Mouse (Mus musculus) WW6 (cell line): Measurements from ENCODE around the gene Mybbp1a.
A peak's percentile ranks its signal among the peaks of the same experiment; 100 is the strongest.
"Not testable (repeated sequence)": the region's sequence is repeated elsewhere in the genome, so short reads cannot be mapped to it uniquely, and the experiment has no call there.

Experiments used
- DNase-seq: peaks from one replicate; pipeline ENCODE4 v3.0.0-alpha.2; 2013; ENCODE audit warnings: low read depth, low spot score

Gene Mybbp1a

DNA sequence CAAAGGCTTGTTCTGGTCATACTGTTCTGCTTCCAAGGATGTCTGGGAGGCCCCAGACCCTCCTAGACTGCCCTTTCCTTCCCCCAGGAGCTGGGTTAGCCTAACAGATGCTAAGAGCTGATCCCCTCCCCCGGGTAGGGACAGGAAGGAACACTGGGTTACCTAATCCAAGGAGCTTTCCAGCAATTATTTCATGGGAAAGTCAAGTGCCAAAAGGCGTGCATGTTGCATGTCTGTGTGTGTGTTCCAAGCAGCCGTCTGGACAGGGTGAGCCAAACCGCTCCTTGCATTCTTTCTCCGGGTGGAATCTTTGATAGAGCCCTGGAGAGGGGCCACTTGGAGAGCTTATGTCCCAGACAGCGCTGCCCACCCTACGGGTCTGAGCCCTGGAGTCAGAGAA lies 28.1 kb upstream of the Mybbp1a start:
- DNase-seq = no peak

DNA sequence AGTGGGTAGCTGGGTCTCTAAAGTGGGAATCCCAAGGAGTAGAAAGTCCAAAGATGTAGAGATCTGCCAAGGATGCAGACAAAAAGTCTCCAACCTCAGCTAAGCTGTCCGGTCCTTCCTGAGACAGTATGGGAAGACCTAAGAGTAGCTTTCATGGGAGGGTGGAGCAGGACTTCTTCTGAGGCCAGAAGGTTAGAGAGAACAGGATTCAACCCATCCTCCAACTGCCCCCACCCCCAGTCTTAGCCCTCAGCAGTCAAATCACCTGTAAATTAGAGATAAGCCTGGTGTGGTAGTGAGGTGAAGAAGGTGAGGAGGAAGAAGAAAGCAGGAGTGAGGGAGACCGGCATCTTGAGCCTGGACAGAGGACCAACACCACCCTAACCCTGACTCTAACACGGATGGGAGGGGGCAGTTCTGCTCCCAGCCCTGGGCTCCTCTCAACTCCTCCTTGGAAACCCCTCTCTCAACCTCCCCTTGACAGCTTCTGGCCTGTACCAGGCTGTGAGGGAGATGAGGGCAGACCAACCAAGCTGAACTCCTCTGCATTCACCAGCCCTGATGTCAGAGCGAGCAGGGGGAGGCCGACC lies 27.5 kb upstream of the Mybbp1a start:
- no peak for DNase-seq

DNA sequence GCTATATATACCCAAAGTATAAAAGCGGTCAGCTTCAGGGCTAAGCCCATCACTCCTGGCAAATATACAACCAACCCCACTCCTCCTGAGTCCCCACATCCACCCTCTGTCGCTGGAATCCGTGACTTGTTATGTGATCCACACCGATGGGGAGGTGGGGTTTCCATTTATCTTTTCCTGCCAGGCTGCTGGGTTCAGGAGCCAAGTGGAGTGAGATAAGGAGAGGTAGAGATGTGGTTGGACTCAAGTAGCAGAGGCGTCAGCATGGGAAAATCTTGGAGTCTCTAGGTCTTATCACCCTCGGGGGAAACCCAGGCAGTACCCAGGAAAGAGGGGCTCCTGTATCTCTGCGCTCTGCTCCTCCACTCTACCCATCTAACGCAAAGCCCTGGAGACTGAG lies 26.0 kb upstream of the Mybbp1a start:
- DNase-seq = no peak

DNA sequence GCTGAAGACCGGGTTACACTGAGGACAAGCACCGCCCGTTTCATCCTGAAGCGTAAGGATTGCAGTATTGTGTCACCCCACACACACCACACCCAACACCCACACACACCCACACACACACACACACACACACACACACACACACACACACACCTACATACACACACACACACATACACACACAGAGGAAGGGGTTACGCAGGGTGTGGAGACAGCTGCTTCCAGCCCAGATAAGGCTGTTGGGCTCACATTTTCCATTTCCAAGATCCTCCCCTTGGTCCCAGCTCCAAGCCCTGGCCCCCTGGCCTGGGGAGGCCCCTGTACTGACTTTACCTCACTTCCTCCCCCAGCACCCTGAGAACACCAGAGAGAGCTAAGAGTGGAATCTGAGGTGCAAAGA lies 24.5 kb upstream of the Mybbp1a start:
- DNase-seq = no peak

DNA sequence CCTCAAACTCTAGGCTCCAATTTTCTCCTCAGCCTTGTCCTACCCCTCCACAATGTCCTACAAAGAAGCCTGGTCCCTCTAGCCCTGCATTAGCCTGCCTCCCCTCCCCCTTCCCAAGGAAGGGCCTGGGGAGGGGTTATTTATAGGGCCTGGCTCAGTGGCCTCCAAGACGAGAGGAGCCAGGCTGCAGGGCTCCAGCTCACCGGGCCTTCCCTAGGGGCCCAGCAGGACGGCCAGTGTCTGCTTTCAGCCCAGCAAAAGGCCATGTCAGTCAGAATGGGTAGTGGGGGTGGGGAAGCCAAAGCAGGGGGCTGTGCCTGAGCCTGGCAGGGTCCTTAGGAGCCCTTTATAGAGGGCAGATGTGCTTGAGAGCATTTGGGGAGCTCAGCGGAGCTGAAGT lies 23.8 kb upstream of the Mybbp1a start:
- no peak for DNase-seq

GRCm38 (mm10) chr11:72418227-72418626 lies 22.9 kb upstream of the Mybbp1a start:
- DNase-seq = no peak

DNA sequence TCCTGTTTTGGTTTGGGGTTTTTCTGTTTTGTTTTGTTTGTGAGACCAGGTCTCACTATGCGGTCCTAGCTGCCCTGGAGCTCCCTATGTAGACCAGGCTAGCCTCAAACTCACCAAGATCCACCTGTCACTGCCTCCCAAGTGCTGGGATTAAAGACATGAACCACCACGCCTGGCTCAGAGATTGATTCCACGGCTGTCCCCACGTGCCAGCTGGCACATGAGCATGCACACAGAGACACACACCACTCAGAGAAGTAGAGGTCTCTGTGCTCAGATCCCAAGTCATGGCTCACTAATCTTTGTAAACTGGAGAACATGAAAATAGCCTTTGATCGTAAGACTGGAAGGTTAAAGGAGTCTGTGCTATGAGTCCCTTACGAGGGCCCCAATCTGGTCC lies 22.1 kb upstream of the Mybbp1a start:
- DNase-seq = no peak

DNA sequence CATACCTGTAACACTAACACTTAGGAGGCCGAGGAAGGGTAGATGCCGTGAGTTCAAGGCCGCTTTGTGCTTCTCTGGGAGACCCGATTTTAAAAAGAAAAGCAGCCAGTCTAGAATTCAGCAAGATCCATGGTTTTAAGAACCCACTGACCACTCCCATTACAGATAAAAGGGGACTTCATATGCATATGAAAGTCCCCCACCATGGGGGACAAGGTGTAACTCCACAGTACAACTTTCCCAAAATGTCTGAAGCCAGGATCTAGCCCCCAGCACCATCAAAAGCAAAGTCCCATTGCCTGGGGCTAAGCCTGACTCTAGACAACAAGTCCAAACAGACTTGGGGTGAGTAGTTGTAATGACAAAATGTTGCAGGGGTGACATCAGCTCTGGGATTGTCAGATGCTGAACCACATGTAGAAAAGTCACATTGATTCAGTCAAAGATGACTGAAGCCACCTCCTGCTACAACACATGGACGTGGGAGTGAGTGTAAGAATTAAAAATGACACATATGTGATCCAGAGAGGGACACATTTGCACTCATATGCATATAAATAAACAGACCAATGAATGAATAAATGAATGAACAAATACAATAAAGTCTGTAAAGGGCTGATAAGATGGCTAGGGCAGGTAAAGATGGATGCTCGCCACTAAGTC lies 20.6 kb upstream of the Mybbp1a start:
- DNase-seq = peak; percentile 80

GRCm38 (mm10) chr11:72421518-72422278 lies 19.5 kb upstream of the Mybbp1a start:
- DNase-seq = no peak

DNA sequence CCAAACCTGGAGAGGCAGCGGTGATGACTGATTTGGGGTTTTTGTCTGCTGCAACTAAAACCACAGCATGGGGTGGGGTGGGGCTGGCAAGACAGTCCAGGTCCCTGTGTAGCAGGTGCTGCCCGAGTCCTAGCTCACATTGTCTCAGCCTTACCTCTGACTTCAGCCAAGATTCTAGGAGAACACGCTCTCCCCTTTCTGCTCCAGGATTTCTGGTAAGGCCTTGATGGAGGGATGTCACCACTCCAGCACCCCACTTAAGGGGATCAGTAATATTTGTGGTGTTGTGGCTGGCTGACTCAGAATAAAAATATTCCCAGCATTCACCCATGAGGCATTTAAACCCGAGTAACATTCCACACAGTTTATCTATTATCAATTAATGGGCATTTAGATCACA lies 17.5 kb upstream of the Mybbp1a start:
- DNase-seq = no peak

DNA sequence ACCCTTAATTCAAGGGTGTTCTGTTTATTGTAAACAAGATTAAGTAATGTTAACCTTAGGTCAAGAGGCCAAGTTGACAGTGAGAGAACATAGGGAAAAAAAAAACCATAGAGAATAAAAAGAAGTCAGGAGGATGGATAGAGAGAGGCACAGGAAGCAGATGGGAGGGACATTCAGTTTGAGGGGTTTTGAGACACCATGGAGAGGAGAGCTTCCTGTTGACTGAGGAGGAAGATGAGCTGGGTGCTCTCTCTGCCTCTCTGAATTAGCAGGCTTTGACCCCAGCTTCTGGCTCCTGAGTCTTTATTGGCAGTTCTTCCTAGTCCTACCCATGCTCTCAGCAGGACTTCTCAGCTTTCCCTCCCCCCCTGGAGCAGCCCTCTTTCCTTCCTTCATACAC lies 16.0 kb upstream of the Mybbp1a start:
- DNase-seq = no peak

GRCm38 (mm10) chr11:72426884-72427283 lies 14.3 kb upstream of the Mybbp1a start:
- no peak for DNase-seq

GRCm38 (mm10) chr11:72428694-72429093 lies 12.5 kb upstream of the Mybbp1a start:
- peak; percentile 70 for DNase-seq

DNA sequence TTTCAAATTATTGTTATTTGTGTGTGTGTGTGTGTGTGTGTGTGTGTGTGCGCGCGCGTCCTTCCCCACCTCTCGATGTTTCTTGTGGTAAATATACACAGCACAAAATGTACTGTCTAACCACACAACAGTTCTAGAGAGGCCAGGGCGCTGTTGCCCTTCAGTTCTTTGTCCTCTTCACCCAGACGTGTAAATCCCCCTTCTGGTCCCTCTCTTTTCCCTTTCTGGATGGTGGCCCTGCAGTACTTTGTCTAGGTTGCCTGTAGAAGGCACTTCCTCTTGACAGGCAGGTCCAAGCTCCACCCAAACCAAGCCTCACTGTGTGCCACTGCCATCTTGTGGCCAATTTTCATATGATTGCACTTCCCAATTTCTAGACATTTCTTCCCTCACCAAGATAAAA lies 11.9 kb upstream of the Mybbp1a start:
- peak; percentile 78 for DNase-seq

DNA sequence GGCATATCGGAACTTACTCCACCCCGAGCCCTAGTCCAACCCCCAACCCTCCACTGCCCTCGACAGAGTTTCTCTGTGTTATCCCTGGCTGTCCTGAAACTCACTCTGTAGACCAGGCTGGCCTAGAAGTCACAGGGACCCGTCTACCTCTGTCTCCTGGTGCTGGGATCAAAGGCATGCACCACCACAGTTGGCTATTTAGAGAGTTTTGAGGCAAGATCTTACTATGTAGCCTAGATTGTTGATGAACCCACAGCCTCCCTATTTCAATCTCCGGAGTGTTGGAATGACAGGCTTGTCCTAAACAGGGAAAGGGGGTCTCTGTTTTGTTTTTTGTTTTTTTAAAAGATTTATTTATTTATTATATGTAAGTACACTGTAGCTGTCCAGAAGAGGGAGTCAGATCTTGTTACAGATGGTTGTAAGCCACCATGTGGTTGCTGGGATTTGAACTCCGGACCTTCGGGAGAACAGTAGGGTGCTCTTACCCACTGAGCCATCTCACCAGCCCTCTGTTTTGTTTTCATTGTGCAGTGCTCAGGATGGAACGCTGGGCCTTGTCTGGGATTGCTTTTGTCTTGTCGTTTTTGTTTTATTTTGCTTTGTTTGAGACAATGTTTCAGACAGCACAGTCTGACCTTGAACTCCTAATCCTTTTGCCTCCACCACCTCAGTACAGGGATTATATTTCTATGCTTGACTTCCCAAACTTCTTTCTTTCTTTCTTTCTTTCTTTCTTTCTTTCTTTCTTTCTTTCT lies 10.7 kb upstream of the Mybbp1a start:
- not testable (repeated sequence) for DNase-seq

DNA sequence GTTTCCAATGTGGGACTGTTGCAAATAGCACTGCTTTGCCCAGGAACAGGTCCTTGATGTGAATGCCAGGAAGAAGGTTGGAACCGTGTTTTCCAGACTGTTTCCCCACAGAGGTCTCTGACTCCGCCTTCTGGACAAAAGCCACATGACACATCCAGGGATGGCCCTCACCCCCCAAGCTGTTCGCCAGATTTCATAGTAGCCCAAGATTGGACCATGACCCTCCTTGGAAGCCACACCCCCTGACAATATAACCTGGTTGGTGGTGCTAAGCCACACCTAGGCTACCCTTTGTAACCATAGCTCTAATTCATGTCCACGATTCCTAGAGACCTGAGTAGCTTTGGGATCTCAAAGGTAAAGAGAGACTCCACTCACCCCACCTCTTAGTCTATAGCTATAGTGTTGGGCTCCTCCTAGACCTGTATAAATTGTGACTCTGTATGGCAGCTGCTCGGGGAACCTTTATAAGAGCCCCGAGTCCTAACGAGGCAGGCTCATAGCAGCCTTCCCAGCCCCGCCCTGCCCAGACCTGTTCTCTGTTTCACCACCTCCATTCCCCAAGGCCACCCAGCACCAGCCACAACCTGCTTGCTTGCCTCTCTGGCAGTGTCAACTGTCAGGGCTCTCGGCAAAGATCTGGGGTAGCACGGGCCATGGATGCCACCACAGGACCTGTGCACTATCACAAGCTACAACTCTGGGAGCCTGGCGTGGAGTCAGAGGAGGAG lies 6.0 kb upstream of the Mybbp1a start, which contains the start of gene Ggt6:
Gene Ggt6, plus strand, starts transcription at position 564 of the 731 bp plus-strand sequence.
- DNase-seq = no peak

GRCm38 (mm10) chr11:72435694-72436045 lies 5.5 kb upstream of the Mybbp1a start:
- DNase-seq = no peak

DNA sequence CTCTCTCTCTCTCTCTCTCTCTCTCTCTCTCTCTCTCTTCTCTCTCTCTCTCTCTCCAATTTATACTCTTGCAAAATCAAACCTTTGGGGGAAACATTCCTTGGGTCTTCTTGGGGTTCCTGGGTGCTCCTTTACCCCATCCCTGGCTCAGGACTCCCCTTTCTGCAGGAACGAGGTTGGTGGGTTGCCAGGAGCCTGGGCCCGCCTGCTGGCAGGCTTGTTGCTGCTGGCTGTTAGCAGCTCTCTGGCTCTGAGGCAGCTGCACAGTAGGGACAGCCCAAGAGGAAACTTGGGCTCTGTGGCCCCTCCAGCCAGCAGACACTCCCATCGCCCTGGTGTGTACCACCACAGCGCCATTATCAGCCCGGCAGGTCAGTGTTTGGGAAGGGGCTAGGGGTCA lies 4.9 kb upstream of the Mybbp1a start:
- no peak for DNase-seq

- no peak for DNase-seq
Observed at GRCm38 (mm10) chr11:72436756-72437650, 4.2 kb upstream of the Mybbp1a start.

DNA sequence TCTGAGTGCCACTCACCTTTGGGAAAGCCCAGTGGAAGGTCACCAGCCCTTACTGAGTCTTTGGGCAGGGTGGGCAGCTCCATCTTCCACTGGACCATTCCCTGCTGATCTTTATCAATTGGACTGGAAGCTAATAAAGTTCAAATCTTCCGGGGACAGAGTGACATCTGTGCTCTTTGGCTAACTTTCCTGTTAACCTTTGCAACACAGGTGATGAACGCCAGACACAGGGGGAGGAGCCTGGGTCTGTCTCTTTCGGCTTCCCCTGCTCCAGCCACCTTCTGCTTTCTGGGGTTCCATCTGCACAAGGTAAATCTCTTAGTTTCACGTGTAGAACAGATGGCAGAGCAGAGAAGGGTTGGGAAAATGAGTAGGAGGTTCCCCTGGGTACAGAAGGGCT lies 2.7 kb upstream of the Mybbp1a start:
- no peak for DNase-seq

DNA sequence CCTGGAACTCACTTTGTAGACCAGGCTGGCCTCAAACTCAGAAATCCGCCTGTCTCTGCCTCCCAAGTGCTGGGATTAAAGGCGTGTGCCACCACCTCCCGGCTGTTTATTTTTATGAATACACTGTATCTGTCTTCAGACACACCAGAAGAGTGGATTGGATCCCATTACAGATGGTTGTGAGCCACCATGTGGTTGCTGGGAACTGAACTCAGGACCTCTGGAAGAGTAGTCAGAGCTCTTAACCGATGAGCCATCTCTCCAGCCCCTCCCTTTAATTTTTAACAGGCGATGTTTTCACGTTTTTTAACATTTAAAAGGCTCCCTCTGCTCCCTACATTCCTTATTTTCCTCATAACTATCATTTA lies 574 bp upstream of the Mybbp1a start:
- not testable (repeated sequence) for DNase-seq
